Mouse (Mus musculus) left cerebral cortex, postnatal 14 days (tissue): Measurements from ENCODE around the gene Akirin1. TPM values are rescaled to one million over a fixed set of nuclear protein-coding genes. Genes with fewer than 3 reads are reported as not detected.

Source experiments
- total RNA-seq, 2 experiments: library from RNA; stranded (reverse); gene quantifications; 2 replicates each; pipeline ENCODE4 v1.2.3; 2021

The Akirin1 gene
- total RNA-seq, 2 experiments from 2014 or later, result 63.3 to 66.8 TPM

Other genes starting within 250 kb of the Akirin1 start
- gene Macf1, start 66.0 kb downstream of the Akirin1 start, total RNA-seq, result 100 to 1,000 TPM; 211 to 227 TPM
- gene Ndufs5, start 32.1 kb downstream of the Akirin1 start, total RNA-seq, result 100 to 1,000 TPM; 187 to 196 TPM
- gene Rhbdl2, start 37.5 kb upstream of the Akirin1 start, total RNA-seq, result 1 to 10 TPM; 1.0 to 1.2 TPM
- not detected for gene 4933427I04Rik, start 109.3 kb upstream of the Akirin1 start, total RNA-seq
- 10 to 100 TPM in 1 of 2 experiments, 1 to 10 TPM in 1; 10.0 to 11.1 TPM for gene Mycbp, start 154.5 kb upstream of the Akirin1 start, total RNA-seq
- gene Rragc, start 167.1 kb upstream of the Akirin1 start, total RNA-seq, result 10 to 100 TPM; 52.2 to 53.1 TPM
- gene 4930535I16Rik, start 167.7 kb upstream of the Akirin1 start, total RNA-seq, result not detected